Mouse (Mus musculus): Measurements from ENCODE around the gene Cd44. TPM values are rescaled to one million over a fixed set of nuclear protein-coding genes. Genes with fewer than 3 reads are reported as not detected.

The Cd44 gene
- polyA plus RNA-seq, 1 experiment from 2014 or later, result 15.2 TPM

GRCm38 (mm10) chr2:102873848-102874247 is 27.6 kb downstream of the Cd44 start:
- no peak for ATAC-seq
- no peak overlapping the region for H3K4me2 ChIP-seq (ENCODE audit: low read depth, low read length)
- no peaks in the 10 kb centered on the region for H3K36me3 ChIP-seq (replicated peaks; ENCODE audit: insufficient read depth, low read length)
- H3K27ac ChIP-seq (ENCODE audit: low read depth), result no peak overlapping the region
- no peak overlapping the region for H3K9ac ChIP-seq (replicated peaks)
- no peak overlapping the region for H3K4me3 ChIP-seq (ENCODE audit: low read depth, low read length)
- WGBS (ENCODE audit: insufficient replicate concordance), result 57% methylated on average over 4 of the region's 4 CpGs
- H3K27me3 ChIP-seq (ENCODE audit: insufficient read depth, low read length), result no peaks in the 10 kb centered on the region
- H3K9me3 ChIP-seq (ENCODE audit: low read length), result no peaks in the 10 kb centered on the region
- no peak for TF ChIP-seq CTCF (IDR thresholded peaks at IDR 0.05; ENCODE audit: low read depth)
- TF ChIP-seq EP300 (IDR thresholded peaks at IDR 0.05; ENCODE audit: low read depth), result no peak
- H3K4me1 ChIP-seq (ENCODE audit: insufficient read depth), result peaks cover 37% of the 10 kb centered on the region
- no peak for DNase-seq

- TF ChIP-seq EP300 (IDR thresholded peaks at IDR 0.05; ENCODE audit: low read depth), result no peak
- Histone ChIP-seq H3K4me3 (ENCODE audit: low read depth, low read length) (no peak overlapping the region), H3K36me3 (replicated peaks; ENCODE audit: insufficient read depth, low read length) (no peaks in the 10 kb centered on the region), H3K4me1 (ENCODE audit: insufficient read depth) (peaks cover 36% of the 10 kb centered on the region), H3K9ac (replicated peaks) (no peak overlapping the region), H3K4me2 (ENCODE audit: low read depth, low read length) (no peak overlapping the region), H3K9me3 (ENCODE audit: low read length) (no peaks in the 10 kb centered on the region), H3K27me3 (ENCODE audit: insufficient read depth, low read length) (no peaks in the 10 kb centered on the region), H3K27ac (ENCODE audit: low read depth) (no peak overlapping the region)
- ATAC-seq, result no peak
- DNase-seq, result no peak
- 88% methylated on average over 4 of the region's 4 CpGs for WGBS (ENCODE audit: insufficient replicate concordance)
Observed at GRCm38 (mm10) chr2:102873194-102873593, 28.3 kb downstream of the Cd44 start.

- ATAC-seq (no peak), DNase-seq (no peak)
- Histone ChIP-seq H3K36me3 (replicated peaks; ENCODE audit: insufficient read depth, low read length) (no peaks in the 10 kb centered on the region), H3K9ac (replicated peaks) (no peak overlapping the region), H3K27ac (ENCODE audit: low read depth) (no peak overlapping the region), H3K4me2 (ENCODE audit: low read depth, low read length) (no peak overlapping the region), H3K4me1 (ENCODE audit: insufficient read depth) (peaks cover 36% of the 10 kb centered on the region), H3K9me3 (ENCODE audit: low read length) (no peaks in the 10 kb centered on the region), H3K4me3 (ENCODE audit: low read depth, low read length) (no peak overlapping the region), H3K27me3 (ENCODE audit: insufficient read depth, low read length) (no peaks in the 10 kb centered on the region)
- no peak for TF ChIP-seq EP300 (IDR thresholded peaks at IDR 0.05; ENCODE audit: low read depth)
- 87% methylated on average over 2 of the region's 2 CpGs for WGBS (ENCODE audit: insufficient replicate concordance)
Observed at GRCm38 (mm10) chr2:102872436-102872835, 29.0 kb downstream of the Cd44 start.

- no peak for DNase-seq
- H3K4me2 ChIP-seq (ENCODE audit: low read depth, low read length), result 0 out of 2 replicates have a peak overlapping the region, but pooled peaks have one; percentile 32
Observed at GRCm38 (mm10) chr2:102868444-102868843, 33.0 kb downstream of the Cd44 start.

GRCm38 (mm10) chr2:102867396-102868088 is 33.9 kb downstream of the Cd44 start:
- 21% methylated on average over 6 of the region's 6 CpGs for WGBS (ENCODE audit: insufficient replicate concordance)
- Histone ChIP-seq H3K36me3 (replicated peaks; ENCODE audit: insufficient read depth, low read length) (0 out of 2 replicates have a peak, but pooled peaks cover 3% of the 10 kb centered on the region), H3K4me2 (ENCODE audit: low read depth, low read length) (peak overlapping the region; percentile 58), H3K27ac (ENCODE audit: low read depth) (peak overlapping the region; percentile 83), H3K27me3 (ENCODE audit: insufficient read depth, low read length) (no peaks in the 10 kb centered on the region), H3K9ac (replicated peaks) (peak overlapping the region; percentile 27), H3K9me3 (ENCODE audit: low read length) (no peaks in the 10 kb centered on the region), H3K4me1 (ENCODE audit: insufficient read depth) (peaks cover 32% of the 10 kb centered on the region), H3K4me3 (ENCODE audit: low read depth, low read length) (0 out of 2 replicates have a peak overlapping the region, but pooled peaks have one; percentile 3)
- ATAC-seq (peak; percentile 80), DNase-seq (peak; percentile 44)
- TF ChIP-seq EP300 (IDR thresholded peaks at IDR 0.05; ENCODE audit: low read depth), result peak; percentile 80
- no peak for TF ChIP-seq CTCF (IDR thresholded peaks at IDR 0.05; ENCODE audit: low read depth)

More at GRCm38 (mm10) chr2:102868444-102868843, 33.0 kb downstream of the Cd44 start:
- Histone ChIP-seq H3K4me3 (ENCODE audit: low read depth, low read length) (no peak overlapping the region), H3K9ac (replicated peaks) (no peak overlapping the region), H3K36me3 (replicated peaks; ENCODE audit: insufficient read depth, low read length) (0 out of 2 replicates have a peak, but pooled peaks cover 3% of the 10 kb centered on the region), H3K9me3 (ENCODE audit: low read length) (no peaks in the 10 kb centered on the region), H3K27ac (ENCODE audit: low read depth) (peak overlapping the region; percentile 67; the same call in 1 of the 2 replicates), H3K4me1 (ENCODE audit: insufficient read depth) (peaks cover 32% of the 10 kb centered on the region), H3K27me3 (ENCODE audit: insufficient read depth, low read length) (no peaks in the 10 kb centered on the region)
- no peak for ATAC-seq
- 62% methylated on average over 2 of the region's 2 CpGs for WGBS (ENCODE audit: insufficient replicate concordance)
- TF ChIP-seq EP300 (IDR thresholded peaks at IDR 0.05; ENCODE audit: low read depth) (no peak), CTCF (IDR thresholded peaks at IDR 0.05; ENCODE audit: low read depth) (no peak)

GRCm38 (mm10) chr2:102866594-102866993 is 34.9 kb downstream of the Cd44 start:
- H3K4me2 ChIP-seq (ENCODE audit: low read depth, low read length), result peak overlapping the region; percentile 9; the same call in 1 of the 2 replicates

More at GRCm38 (mm10) chr2:102866594-102866993, 34.9 kb downstream of the Cd44 start:
- no peak for TF ChIP-seq EP300 (IDR thresholded peaks at IDR 0.05; ENCODE audit: low read depth)
- TF ChIP-seq CTCF (IDR thresholded peaks at IDR 0.05; ENCODE audit: low read depth), result no peak
- Histone ChIP-seq H3K27ac (ENCODE audit: low read depth) (peak overlapping the region; percentile 83), H3K9me3 (ENCODE audit: low read length) (no peaks in the 10 kb centered on the region), H3K36me3 (replicated peaks; ENCODE audit: insufficient read depth, low read length) (peaks cover 3% of the 10 kb centered on the region; the same call in 1 of the 2 replicates), H3K27me3 (ENCODE audit: insufficient read depth, low read length) (no peaks in the 10 kb centered on the region), H3K4me3 (ENCODE audit: low read depth, low read length) (no peak overlapping the region), H3K4me1 (ENCODE audit: insufficient read depth) (peaks cover 26% of the 10 kb centered on the region), H3K9ac (replicated peaks) (no peak overlapping the region)
- no peak for DNase-seq
- 11% methylated on average over 1 of the region's 1 CpGs for WGBS (ENCODE audit: insufficient replicate concordance)
- ATAC-seq, result no peak

Measured in liver, postnatal 0 days (tissue).